Mouse (Mus musculus) megakaryocyte-erythroid progenitor cell, adult 5 weeks (primary cell): ENCODE results near the gene Foxo3. TPM values are rescaled to one million over a fixed set of nuclear protein-coding genes. Genes with fewer than 3 reads are reported as not detected.

ENCODE experiments used
- polyA plus RNA-seq: library from polyadenylated mRNA; stranded (reverse); fragments of >175 nt; gene quantifications from 2 replicates; pipeline ENCODE4 v1.2.3, GENCODE M21; 2012

Foxo3 gene
- polyA plus RNA-seq: 52.7 and 71.3 TPM in 2 replicates

DNA sequence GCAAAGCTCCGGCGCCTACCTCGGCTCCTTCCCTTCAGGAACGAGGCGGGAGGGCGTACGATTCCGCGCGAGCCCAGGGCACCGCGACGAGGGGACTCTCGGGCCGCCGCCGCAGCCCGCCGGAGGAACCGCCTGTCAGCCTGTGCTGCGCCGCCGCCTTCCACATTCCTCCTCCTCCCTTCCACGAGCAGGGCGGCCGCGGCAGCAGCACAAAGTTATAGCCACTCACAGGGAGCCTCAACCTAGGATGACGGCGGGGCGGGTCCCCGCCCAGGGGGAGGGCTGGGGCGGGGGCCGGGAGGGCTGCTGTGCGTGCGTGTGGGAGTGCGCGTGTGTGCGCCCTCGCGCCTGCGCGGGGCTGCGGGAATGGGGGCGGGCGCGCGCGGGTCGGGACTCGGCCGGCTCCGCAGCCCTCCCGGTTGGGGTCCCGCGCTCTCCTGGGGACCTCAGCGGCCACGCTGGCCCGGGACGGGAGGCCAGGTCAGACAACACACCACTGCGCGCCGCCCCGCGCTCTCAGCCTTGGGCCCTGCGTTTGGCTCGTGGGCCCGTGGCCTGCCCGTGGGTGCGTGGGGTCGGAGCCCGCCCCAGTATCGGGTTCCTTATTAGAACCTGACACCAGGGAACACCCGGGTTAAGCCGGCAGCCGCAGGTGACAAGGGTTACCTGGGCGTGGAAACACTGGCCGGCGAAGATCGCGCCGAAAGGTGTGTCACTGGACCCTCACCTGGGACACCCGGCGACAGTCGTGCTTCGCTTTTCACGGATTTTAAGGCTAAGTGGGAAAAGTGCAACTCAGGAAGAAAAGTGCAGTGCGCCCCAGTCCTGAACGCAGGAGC is at the start of gene Foxo3:
Foxo3 (minus strand) TSS at position 249 of the 839 bp plus-strand sequence.

Other genes with a start within 250 kb of the Foxo3 start
- gene Afg1l, start 201.8 kb upstream of the Foxo3 start, polyA plus RNA-seq: 3.0 and 3.5 TPM in 2 replicates
- 173 and 185 TPM in 2 replicates for gene Snx3, start 225.3 kb upstream of the Foxo3 start, polyA plus RNA-seq